Mouse (Mus musculus): ENCODE results near the gene Tdrkh. TPM values are rescaled to one million over a fixed set of nuclear protein-coding genes. Genes with fewer than 3 reads are reported as not detected.

Tdrkh gene
- polyA plus RNA-seq (2015; fragmentation: Nextera tagmentation; extraction: Ambion mirVana): 9.0 and 10.3 TPM in 2 replicates

DNA sequence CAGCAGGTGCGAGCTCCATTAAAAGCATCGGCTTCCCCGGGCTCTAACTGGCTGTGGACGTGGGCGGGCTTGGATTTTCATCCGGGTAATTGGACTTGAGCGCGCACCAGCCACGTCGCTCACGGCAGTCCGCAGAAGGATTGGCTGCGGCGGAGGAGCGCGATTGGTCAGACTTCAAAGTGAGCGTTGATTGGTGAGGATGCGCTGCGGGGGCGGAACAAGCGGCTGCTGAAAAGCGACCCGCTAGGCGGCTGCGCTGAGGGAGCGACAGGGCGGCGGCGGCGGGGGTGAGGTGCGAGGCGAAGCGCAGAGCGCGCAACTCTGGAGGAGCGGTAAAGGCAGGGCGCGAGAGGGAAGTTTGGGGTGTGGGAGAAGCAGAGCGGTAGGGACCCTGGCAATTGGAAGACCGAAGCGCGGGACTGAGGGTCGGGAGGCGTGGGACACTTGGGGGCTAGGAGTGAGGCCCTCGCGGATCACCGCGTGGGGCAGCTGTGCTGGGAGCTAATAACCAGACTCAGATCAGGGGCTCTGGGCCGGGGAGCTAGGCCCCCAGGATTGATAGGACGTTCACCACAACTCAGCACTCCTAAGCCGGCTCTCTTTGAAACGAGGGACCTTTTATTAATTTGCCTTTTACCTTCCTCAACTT, at the start of gene Tdrkh:
Gene Tdrkh (plus strand): TSS at position 243 of the 649 bp plus-strand sequence.
- H3K9me3 ChIP-seq (ENCODE audit: control insufficient read depth, low read length): no peaks in the 10 kb centered on the region
- H3K4me2 ChIP-seq (ENCODE audit: low read depth, low read length): peak within 1 kb of the TSS; percentile 86
- no peaks in the 10 kb centered on the region for H3K27me3 ChIP-seq (replicated peaks; ENCODE audit: control insufficient read depth, insufficient read depth, low read length)
- WGBS: 8% methylated on average over 52 of the region's 52 CpGs
- H3K4me3 ChIP-seq (ENCODE audit: low read length): peak within 1 kb of the TSS; percentile 60
- peaks cover 5% of the 10 kb centered on the region; the same call in 1 of the 2 replicates for H3K4me1 ChIP-seq (ENCODE audit: control insufficient read depth, insufficient read depth, low read length)
- H3K27ac ChIP-seq (ENCODE audit: low read length): no peak within 1 kb of the TSS
- H3K9ac ChIP-seq (ENCODE audit: low read depth, low read length): peak within 1 kb of the TSS; percentile 62
- ATAC-seq: peak; percentile 99
- no peaks in the 10 kb centered on the region for H3K36me3 ChIP-seq (ENCODE audit: control insufficient read depth, insufficient read depth, low read length)

- no peaks in the 10 kb centered on the region for H3K36me3 ChIP-seq (ENCODE audit: control insufficient read depth, insufficient read depth, low read length)
- peak overlapping the region; percentile 60 for H3K4me3 ChIP-seq (ENCODE audit: low read length)
- peak overlapping the region; percentile 82 for H3K9ac ChIP-seq (ENCODE audit: low read depth, low read length)
- no peak overlapping the region for H3K27ac ChIP-seq (ENCODE audit: low read length)
- peaks cover 7% of the 10 kb centered on the region for H3K4me1 ChIP-seq (ENCODE audit: control insufficient read depth, insufficient read depth, low read length)
- H3K27me3 ChIP-seq (replicated peaks; ENCODE audit: control insufficient read depth, insufficient read depth, low read length): peaks cover 4% of the 10 kb centered on the region; the same call in 1 of the 2 replicates
- H3K4me2 ChIP-seq (ENCODE audit: low read depth, low read length): peak overlapping the region; percentile 93
- peak; percentile 63 for ATAC-seq
- H3K9me3 ChIP-seq (ENCODE audit: control insufficient read depth, low read length): no peaks in the 10 kb centered on the region
- 6% methylated on average over 88 of the region's 97 CpGs for WGBS
Observed at GRCm38 (mm10) chr3:94363291-94364153, 49.6 kb upstream of the Tdrkh start.

DNA sequence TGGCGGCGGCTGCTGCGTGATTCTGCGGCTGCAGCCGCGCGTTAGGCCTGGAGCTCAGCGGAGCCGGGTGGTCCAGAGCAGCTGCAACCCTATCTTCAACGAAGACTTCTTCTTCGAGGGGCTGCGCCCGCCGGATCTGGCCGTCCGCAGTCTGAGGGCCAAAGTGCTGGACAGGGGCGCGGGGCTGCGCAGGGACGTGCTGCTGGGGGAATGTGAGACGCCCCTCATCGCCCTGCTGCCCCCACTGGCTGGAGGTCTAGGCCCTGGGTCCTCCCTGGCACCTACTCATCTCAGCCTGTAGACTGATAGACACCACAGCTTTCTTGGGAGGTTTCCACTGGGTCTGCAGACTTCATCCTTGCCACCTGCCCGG, 48.9 kb upstream of the Tdrkh start:
- 4% methylated on average over 23 of the region's 23 CpGs for WGBS
- H3K4me2 ChIP-seq (ENCODE audit: low read depth, low read length): peak overlapping the region; percentile 93
- H3K27me3 ChIP-seq (replicated peaks; ENCODE audit: control insufficient read depth, insufficient read depth, low read length): peaks cover 4% of the 10 kb centered on the region; the same call in 1 of the 2 replicates
- peak; percentile 27 for ATAC-seq
- no peak overlapping the region for H3K27ac ChIP-seq (ENCODE audit: low read length)
- no peaks in the 10 kb centered on the region for H3K9me3 ChIP-seq (ENCODE audit: control insufficient read depth, low read length)
- H3K4me3 ChIP-seq (ENCODE audit: low read length): peak overlapping the region; percentile 60
- H3K36me3 ChIP-seq (ENCODE audit: control insufficient read depth, insufficient read depth, low read length): no peaks in the 10 kb centered on the region
- peaks cover 7% of the 10 kb centered on the region for H3K4me1 ChIP-seq (ENCODE audit: control insufficient read depth, insufficient read depth, low read length)
- H3K9ac ChIP-seq (ENCODE audit: low read depth, low read length): peak overlapping the region; percentile 82

- ATAC-seq: peak; percentile 55
Observed at GRCm38 (mm10) chr3:94366761-94367160, 46.3 kb upstream of the Tdrkh start.

GRCm38 (mm10) chr3:94367511-94367910, 45.6 kb upstream of the Tdrkh start:
- H3K27ac ChIP-seq (ENCODE audit: low read length): peak overlapping the region; percentile 9; the same call in 1 of the 2 replicates
- H3K36me3 ChIP-seq (ENCODE audit: control insufficient read depth, insufficient read depth, low read length): no peaks in the 10 kb centered on the region
- H3K4me1 ChIP-seq (ENCODE audit: control insufficient read depth, insufficient read depth, low read length): peaks cover 17% of the 10 kb centered on the region
- WGBS: 62% methylated on average over 6 of the region's 6 CpGs
- no peak overlapping the region for H3K4me3 ChIP-seq (ENCODE audit: low read length)
- no peaks in the 10 kb centered on the region for H3K9me3 ChIP-seq (ENCODE audit: control insufficient read depth, low read length)
- H3K27me3 ChIP-seq (replicated peaks; ENCODE audit: control insufficient read depth, insufficient read depth, low read length): peaks cover 4% of the 10 kb centered on the region; the same call in 1 of the 2 replicates
- no peak for ATAC-seq
- H3K4me2 ChIP-seq (ENCODE audit: low read depth, low read length): no peak overlapping the region
- no peak overlapping the region for H3K9ac ChIP-seq (ENCODE audit: low read depth, low read length)

More at GRCm38 (mm10) chr3:94366761-94367160, 46.3 kb upstream of the Tdrkh start:
- Histone ChIP-seq H3K9ac (ENCODE audit: low read depth, low read length) (no peak overlapping the region), H3K36me3 (ENCODE audit: control insufficient read depth, insufficient read depth, low read length) (no peaks in the 10 kb centered on the region), H3K27ac (ENCODE audit: low read length) (0 out of 2 replicates have a peak overlapping the region, but pooled peaks have one; percentile 9), H3K4me2 (ENCODE audit: low read depth, low read length) (no peak overlapping the region), H3K9me3 (ENCODE audit: control insufficient read depth, low read length) (no peaks in the 10 kb centered on the region), H3K4me3 (ENCODE audit: low read length) (no peak overlapping the region), H3K27me3 (replicated peaks; ENCODE audit: control insufficient read depth, insufficient read depth, low read length) (peaks cover 4% of the 10 kb centered on the region; the same call in 1 of the 2 replicates), H3K4me1 (ENCODE audit: control insufficient read depth, insufficient read depth, low read length) (peaks cover 12% of the 10 kb centered on the region)
- WGBS: 15% methylated on average over 3 of the region's 3 CpGs

GRCm38 (mm10) chr3:94368631-94369030, 44.4 kb upstream of the Tdrkh start:
- Histone ChIP-seq H3K4me2 (ENCODE audit: low read depth, low read length) (no peak overlapping the region), H3K4me1 (ENCODE audit: control insufficient read depth, insufficient read depth, low read length) (peaks cover 19% of the 10 kb centered on the region), H3K9me3 (ENCODE audit: control insufficient read depth, low read length) (no peaks in the 10 kb centered on the region), H3K36me3 (ENCODE audit: control insufficient read depth, insufficient read depth, low read length) (no peaks in the 10 kb centered on the region), H3K4me3 (ENCODE audit: low read length) (no peak overlapping the region), H3K9ac (ENCODE audit: low read depth, low read length) (no peak overlapping the region), H3K27ac (ENCODE audit: low read length) (no peak overlapping the region), H3K27me3 (replicated peaks; ENCODE audit: control insufficient read depth, insufficient read depth, low read length) (0 out of 2 replicates have a peak, but pooled peaks cover 4% of the 10 kb centered on the region)
- 67% methylated on average over 6 of the region's 6 CpGs for WGBS
- ATAC-seq: no peak

- H3K36me3 ChIP-seq (ENCODE audit: control insufficient read depth, insufficient read depth, low read length): no peaks in the 10 kb centered on the region
- no peak overlapping the region for H3K9ac ChIP-seq (ENCODE audit: low read depth, low read length)
- 52% methylated on average over 2 of the region's 2 CpGs for WGBS
- peaks cover 28% of the 10 kb centered on the region for H3K4me1 ChIP-seq (ENCODE audit: control insufficient read depth, insufficient read depth, low read length)
- no peaks in the 10 kb centered on the region for H3K9me3 ChIP-seq (ENCODE audit: control insufficient read depth, low read length)
- no peak overlapping the region for H3K4me2 ChIP-seq (ENCODE audit: low read depth, low read length)
- 0 out of 2 replicates have a peak, but pooled peaks cover under 1% of the 10 kb centered on the region for H3K27me3 ChIP-seq (replicated peaks; ENCODE audit: control insufficient read depth, insufficient read depth, low read length)
- no peak for ATAC-seq
- H3K27ac ChIP-seq (ENCODE audit: low read length): no peak overlapping the region
- H3K4me3 ChIP-seq (ENCODE audit: low read length): no peak overlapping the region
Observed at GRCm38 (mm10) chr3:94369709-94370108, 43.4 kb upstream of the Tdrkh start.

- ATAC-seq: peak; percentile 67
- Histone ChIP-seq H3K4me3 (ENCODE audit: low read length) (0 out of 2 replicates have a peak overlapping the region, but pooled peaks have one; percentile 18), H3K27ac (ENCODE audit: low read length) (peak overlapping the region; percentile 58), H3K4me1 (ENCODE audit: control insufficient read depth, insufficient read depth, low read length) (peaks cover 28% of the 10 kb centered on the region), H3K27me3 (replicated peaks; ENCODE audit: control insufficient read depth, insufficient read depth, low read length) (no peaks in the 10 kb centered on the region), H3K36me3 (ENCODE audit: control insufficient read depth, insufficient read depth, low read length) (no peaks in the 10 kb centered on the region), H3K9me3 (ENCODE audit: control insufficient read depth, low read length) (no peaks in the 10 kb centered on the region), H3K4me2 (ENCODE audit: low read depth, low read length) (peak overlapping the region; percentile 42), H3K9ac (ENCODE audit: low read depth, low read length) (peak overlapping the region; percentile 41; the same call in 1 of the 2 replicates)
- 7% methylated on average over 11 of the region's 11 CpGs for WGBS
Observed at GRCm38 (mm10) chr3:94371637-94372036, 41.4 kb upstream of the Tdrkh start.

DNA sequence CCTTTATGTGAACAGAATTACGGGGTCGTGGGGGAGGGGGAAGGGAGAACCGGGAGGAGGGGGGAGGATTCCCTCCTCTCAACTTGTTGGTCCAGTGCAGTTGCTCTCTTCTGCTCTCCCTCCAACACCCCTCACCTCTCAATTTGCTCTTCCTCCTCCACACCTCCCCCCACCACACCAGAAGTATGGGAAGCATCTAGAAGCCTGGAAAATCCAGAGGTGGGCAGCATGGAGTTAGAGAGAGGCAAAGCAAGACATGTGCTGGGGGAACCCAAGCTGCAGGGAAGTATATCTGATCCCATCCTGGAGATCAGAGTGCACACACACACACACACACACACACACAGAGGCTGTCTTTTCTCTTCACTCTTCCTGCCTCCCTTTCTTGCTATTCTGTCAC, 41.0 kb upstream of the Tdrkh start:
- H3K27me3 ChIP-seq (replicated peaks; ENCODE audit: control insufficient read depth, insufficient read depth, low read length): no peaks in the 10 kb centered on the region
- H3K27ac ChIP-seq (ENCODE audit: low read length): peak overlapping the region; percentile 43; the same call in 1 of the 2 replicates
- H3K9ac ChIP-seq (ENCODE audit: low read depth, low read length): peak overlapping the region; percentile 41; the same call in 1 of the 2 replicates
- H3K4me2 ChIP-seq (ENCODE audit: low read depth, low read length): peak overlapping the region; percentile 42
- H3K4me3 ChIP-seq (ENCODE audit: low read length): no peak overlapping the region
- H3K36me3 ChIP-seq (ENCODE audit: control insufficient read depth, insufficient read depth, low read length): no peaks in the 10 kb centered on the region
- no peak for ATAC-seq
- H3K9me3 ChIP-seq (ENCODE audit: control insufficient read depth, low read length): no peaks in the 10 kb centered on the region
- 0% methylated on average over 3 of the region's 3 CpGs for WGBS
- H3K4me1 ChIP-seq (ENCODE audit: control insufficient read depth, insufficient read depth, low read length): peaks cover 28% of the 10 kb centered on the region

Data from intestine, embryonic 16.5 days (tissue).